Comparison of ENCODE assay signal across 8 mouse cellular contexts in genomic region chr6:115814104-115814503, GRCm38 (mm10). TPM values are rescaled to one million over a fixed set of nuclear protein-coding genes. Genes with fewer than 3 reads are reported as not detected.
DNase-seq lines count a peak whose midpoint lies in the region; ATAC-seq and TF ChIP-seq lines count a peak whose summit lies in the region.

No protein-coding gene starts in this region.

- no peak overlapping the region for H3K4me3 ChIP-seq in bone marrow macrophage, adult 2 months (ENCODE audit: insufficient read depth, low read length)
- no peak overlapping the region for H3K4me3 ChIP-seq in liver, embryonic 15.5 days (replicated peaks)

- no peak for TF ChIP-seq POLR2A in bone marrow macrophage, adult 2 months (IDR thresholded peaks at IDR 0.05; ENCODE audit: borderline replicate concordance, low read depth, low read length)

- no peaks in the 10 kb centered on the region for H3K9me3 ChIP-seq in liver, embryonic 15.5 days (replicated peaks)

- no peak overlapping the region for H3K27ac ChIP-seq in bone marrow macrophage, adult 2 months (ENCODE audit: insufficient read depth, low read depth, low read length)
- 0 out of 2 replicates have a peak overlapping the region, but pooled peaks have one; percentile 3 for H3K27ac ChIP-seq in liver, embryonic 15.5 days (replicated peaks)

- no peak overlapping the region for H3K9ac ChIP-seq in liver, embryonic 15.5 days

- DNase-seq in urinary bladder, postnatal 14 days (ENCODE audit: low spot score): peak; percentile 55
- no peak for DNase-seq in urinary bladder, postnatal 10 days (ENCODE audit: low spot score)
- DNase-seq in gastrocnemius, postnatal 14 days: peak; percentile 61
- peak; percentile 45 to 65 for DNase-seq in kidney, adult 8-10 months
- DNase-seq in retina, postnatal 7 days (ENCODE audit: low read depth, low spot score): peak; percentile 25

- peak; percentile 69 for TF ChIP-seq CTCF in bone marrow macrophage, adult 2 months (IDR thresholded peaks at IDR 0.05; ENCODE audit: low read depth, low read length)

- H3K4me2 ChIP-seq in liver, embryonic 15.5 days: peak overlapping the region; percentile 32

- H3K4me1 ChIP-seq in bone marrow macrophage, adult 2 months (ENCODE audit: control insufficient read depth, insufficient read depth, low read length): peaks cover 15% of the 10 kb centered on the region
- H3K4me1 ChIP-seq in liver, embryonic 15.5 days (replicated peaks): peaks cover 17% of the 10 kb centered on the region

- intact Hi-C loops in gastrocnemius, postnatal 14 days (cut with DNase I; ENCODE audit: low total_unique reads): no loop called here

- no peaks in the 10 kb centered on the region for H3K36me3 ChIP-seq in liver, embryonic 15.5 days (replicated peaks)

- H3K27me3 ChIP-seq in liver, embryonic 15.5 days: no peaks in the 10 kb centered on the region

- WGBS in liver, embryonic 15.5 days (ENCODE audit: insufficient replicate concordance): 10% methylated on average over 4 of the region's 4 CpGs

- peak; percentile 54 for ATAC-seq in liver, embryonic 15.5 days (ENCODE audit: insufficient read depth)
- no peak for ATAC-seq in activated CD4-positive, CD25-positive, alpha-beta regulatory T cell, adult 4 months

RNA-seq across cellular contexts. Expression of gene Rpl32, which starts 5.6 kb away (rescaled TPM):
- 2,269 and 2,339 TPM in 2 replicates for polyA plus RNA-seq in bone marrow macrophage, adult 2 months (2012; ENCODE audit: insufficient read depth, insufficient read length, missing spikeins)
- total RNA-seq in gastrocnemius, postnatal 14 days (2021): 100 to 1,000 TPM; 847 to 987 TPM
- polyA plus RNA-seq in liver, embryonic 15.5 days (2015; fragmentation: Nextera tagmentation; extraction: Ambion mirVana): 836 and 1,114 TPM in 2 replicates
- 1,000 to 10,000 TPM; 7,828 to 8,360 TPM for polyA plus RNA-seq in activated CD4-positive, CD25-positive, alpha-beta regulatory T cell, adult 4 months (2017; shearing (Covaris generic))

RNA-seq across cellular contexts. Expression of gene Efcab12, which starts 24.1 kb away (rescaled TPM):
- 0.31 and 0.32 TPM in 2 replicates for polyA plus RNA-seq in bone marrow macrophage, adult 2 months (2012; ENCODE audit: insufficient read depth, insufficient read length, missing spikeins)
- under 1 TPM; 0.08 to 0.18 TPM for total RNA-seq in gastrocnemius, postnatal 14 days (2021)
- polyA plus RNA-seq in liver, embryonic 15.5 days (2015; fragmentation: Nextera tagmentation; extraction: Ambion mirVana): 0.06 and 0.15 TPM in 2 replicates
- under 1 TPM; 0.19 to 0.24 TPM for polyA plus RNA-seq in activated CD4-positive, CD25-positive, alpha-beta regulatory T cell, adult 4 months (2017; shearing (Covaris generic))

RNA-seq across cellular contexts. Expression of gene Mbd4, which starts 39.1 kb away (rescaled TPM):
- 12.0 and 13.8 TPM in 2 replicates for polyA plus RNA-seq in bone marrow macrophage, adult 2 months (2012; ENCODE audit: insufficient read depth, insufficient read length, missing spikeins)
- 1 to 10 TPM; 1.4 to 2.2 TPM for total RNA-seq in gastrocnemius, postnatal 14 days (2021)
- polyA plus RNA-seq in liver, embryonic 15.5 days (2015; fragmentation: Nextera tagmentation; extraction: Ambion mirVana): 8.0 and 8.8 TPM in 2 replicates
- polyA plus RNA-seq in activated CD4-positive, CD25-positive, alpha-beta regulatory T cell, adult 4 months (2017; shearing (Covaris generic)): 10 to 100 TPM in 1 of 2 experiments, 1 to 10 TPM in 1; 8.7 to 10.4 TPM

RNA-seq across cellular contexts. Expression of gene Ift122, which starts 39.2 kb away (rescaled TPM):
- polyA plus RNA-seq in bone marrow macrophage, adult 2 months (2012; ENCODE audit: insufficient read depth, insufficient read length, missing spikeins): 6.0 and 9.3 TPM in 2 replicates
- total RNA-seq in gastrocnemius, postnatal 14 days (2021): 10 to 100 TPM; 11.0 to 19.0 TPM
- polyA plus RNA-seq in liver, embryonic 15.5 days (2015; fragmentation: Nextera tagmentation; extraction: Ambion mirVana): 2.2 and 2.6 TPM in 2 replicates
- polyA plus RNA-seq in activated CD4-positive, CD25-positive, alpha-beta regulatory T cell, adult 4 months (2017; shearing (Covaris generic)): 1 to 10 TPM; 2.3 to 2.7 TPM

RNA-seq across cellular contexts. Expression of gene Cand2, which starts 39.8 kb away (rescaled TPM):
- 0.39 and 0.40 TPM in 2 replicates for polyA plus RNA-seq in bone marrow macrophage, adult 2 months (2012; ENCODE audit: insufficient read depth, insufficient read length, missing spikeins)
- 10 to 100 TPM; 68.1 to 86.4 TPM for total RNA-seq in gastrocnemius, postnatal 14 days (2021)
- 2.9 and 3.0 TPM in 2 replicates for polyA plus RNA-seq in liver, embryonic 15.5 days (2015; fragmentation: Nextera tagmentation; extraction: Ambion mirVana)
- 1 to 10 TPM; 2.3 to 3.3 TPM for polyA plus RNA-seq in activated CD4-positive, CD25-positive, alpha-beta regulatory T cell, adult 4 months (2017; shearing (Covaris generic))
